16 mouse cellular contexts compared by ENCODE assay signal in genomic region chr2:162772520-162772919, GRCm38 (mm10).
"Had no signal": no experiment of that assay in that cellular context is flagged by ENCODE, and none has a peak within 500 bp of the region (broad histone marks: within the 10 kb centered on the region; RNA-seq: fewer than 3 reads in every experiment).

No protein-coding gene starts in this region.

- H3K27me3 ChIP-seq: neural tube, embryonic 13.5 days; neural tube, embryonic 15.5 days; stomach, embryonic 15.5 days had no signal

- H3K4me3 ChIP-seq: neural tube, embryonic 13.5 days; neural tube, embryonic 15.5 days; stomach, embryonic 15.5 days had no signal

- H3K9me3 ChIP-seq: neural tube, embryonic 13.5 days; neural tube, embryonic 15.5 days; stomach, embryonic 15.5 days had no signal

- H3K4me1 ChIP-seq: neural tube, embryonic 13.5 days; neural tube, embryonic 15.5 days; stomach, embryonic 15.5 days had no signal

- DNase-seq: retina, postnatal 1 day; right cerebral cortex, adult 18-20 months; right cerebral cortex, postnatal 14 days; right cerebral cortex, postnatal 25 days; right cerebral cortex, postnatal 4 days; spleen, adult 18-20 months; thymus, adult 18-20 months; thymus, adult 2 months; thymus, postnatal 14 days; thymus, postnatal 25 days; thymus, postnatal 36 days; thymus, postnatal 4 days had no signal

- H3K36me3 ChIP-seq: neural tube, embryonic 13.5 days; neural tube, embryonic 15.5 days; stomach, embryonic 15.5 days had no signal

- H3K27ac ChIP-seq: neural tube, embryonic 13.5 days; neural tube, embryonic 15.5 days; stomach, embryonic 15.5 days; stomach, postnatal 0 days had no signal
